Mouse (Mus musculus) A20 (cell line): ENCODE results near the gene Chga.
A peak's percentile ranks its signal among the peaks of the same experiment; 100 is the strongest.

ENCODE experiments used
- DNase-seq: peaks from one replicate; pipeline ENCODE4 v3.0.0-alpha.2; 2011; ENCODE audit warnings: low read depth, low spot score

Chga gene

DNA sequence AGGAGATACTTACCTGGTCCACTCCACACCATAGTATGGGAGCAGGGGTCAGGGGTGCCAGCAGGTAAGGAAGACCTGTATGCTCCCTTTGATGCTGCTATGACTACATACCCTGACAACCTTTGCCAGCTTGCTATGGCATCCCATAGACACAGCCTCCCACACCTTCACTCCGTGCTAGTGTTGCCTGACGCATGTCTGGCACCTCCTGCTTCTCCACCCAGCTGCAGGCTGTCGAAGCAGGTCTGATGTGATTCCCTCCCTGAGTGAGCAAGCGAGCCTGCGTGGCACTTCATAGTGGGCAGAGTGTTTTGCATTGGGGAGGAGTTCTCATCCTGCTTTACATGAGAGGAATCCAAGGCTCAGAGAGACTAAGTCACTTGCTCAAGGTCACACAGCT lies 2.6 kb downstream of the Chga start:
- no peak for DNase-seq

DNA sequence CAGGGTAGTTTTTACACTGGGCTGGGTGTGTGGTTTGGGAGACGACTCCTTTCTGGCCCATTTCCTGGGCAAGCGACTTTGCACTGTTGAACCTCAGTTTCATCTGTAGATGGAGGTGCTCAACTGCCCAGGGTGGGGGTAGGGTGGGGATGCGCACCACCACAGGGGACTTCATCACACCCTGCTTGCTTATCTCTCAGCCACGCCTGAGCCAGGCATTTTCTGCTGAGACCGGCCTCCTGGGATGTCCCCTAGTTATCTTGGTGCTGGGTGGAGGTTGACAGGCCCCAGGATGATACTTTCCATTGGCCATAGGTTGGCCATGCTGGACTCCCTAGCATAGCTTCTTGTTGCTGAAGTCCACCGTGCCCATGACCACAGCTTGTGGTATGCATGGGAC lies 10.3 kb downstream of the Chga start:
- DNase-seq: no peak

DNA sequence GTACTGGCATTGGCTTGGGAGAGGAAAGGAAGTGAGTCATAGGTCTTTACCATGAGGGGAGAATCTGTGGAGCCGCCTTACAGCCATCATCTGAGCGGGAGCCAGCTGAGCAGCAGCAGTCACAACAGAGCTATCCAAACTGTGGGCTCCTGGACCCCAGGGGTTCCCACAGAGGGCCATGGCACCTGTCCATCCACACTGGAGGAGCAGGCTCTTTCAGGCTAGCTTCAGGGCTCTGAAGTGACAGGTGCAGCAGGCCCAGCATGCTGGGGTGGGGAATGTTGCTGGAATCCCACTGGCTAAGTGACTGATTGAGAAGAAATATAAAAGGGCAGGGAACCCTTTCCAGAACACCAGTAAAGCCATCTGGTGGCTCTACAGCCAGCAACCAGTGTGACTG lies 12.2 kb downstream of the Chga start:
- DNase-seq: no peak

DNA sequence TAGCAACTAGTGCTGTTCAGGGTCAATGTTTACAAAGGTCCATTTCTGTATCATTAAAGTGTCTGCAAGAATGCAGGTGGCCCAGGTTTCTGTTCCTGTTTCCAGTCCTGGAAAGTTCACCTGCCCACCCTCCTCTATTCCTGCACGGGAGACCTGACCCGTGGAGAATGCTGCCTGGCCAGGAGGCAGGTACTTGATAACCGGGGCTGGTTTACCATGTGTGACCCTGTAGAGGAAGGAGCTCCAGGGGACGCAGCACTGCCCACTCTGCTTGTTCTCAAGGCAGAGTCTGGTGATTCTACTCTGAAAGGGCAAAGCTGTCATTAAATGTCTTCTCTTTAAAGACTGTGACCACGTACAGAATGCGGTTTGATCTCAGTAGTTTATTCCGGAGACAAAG lies 13.4 kb downstream of the Chga start:
- peak; percentile 72 for DNase-seq

DNA sequence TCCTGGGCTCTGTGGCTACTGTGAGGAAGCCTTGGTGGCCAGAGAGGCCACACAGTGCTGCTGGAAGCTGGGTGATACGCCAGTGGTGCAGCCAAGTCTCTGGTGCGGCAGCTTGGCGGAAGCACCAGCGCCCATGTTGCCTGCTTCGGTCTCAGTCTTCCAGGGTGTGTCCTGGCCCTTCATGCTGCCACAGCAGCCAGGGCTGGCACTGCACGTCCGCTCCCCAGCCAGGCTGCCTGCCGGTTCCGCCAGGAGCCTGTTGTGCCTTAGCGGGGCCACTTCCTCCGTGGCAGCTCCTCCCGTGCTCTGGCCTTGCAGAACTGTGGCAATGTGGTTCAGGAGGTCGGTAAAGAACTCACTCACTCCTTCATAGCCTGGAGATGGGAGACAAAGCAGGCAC lies 15.3 kb downstream of the Chga start:
- no peak for DNase-seq

DNA sequence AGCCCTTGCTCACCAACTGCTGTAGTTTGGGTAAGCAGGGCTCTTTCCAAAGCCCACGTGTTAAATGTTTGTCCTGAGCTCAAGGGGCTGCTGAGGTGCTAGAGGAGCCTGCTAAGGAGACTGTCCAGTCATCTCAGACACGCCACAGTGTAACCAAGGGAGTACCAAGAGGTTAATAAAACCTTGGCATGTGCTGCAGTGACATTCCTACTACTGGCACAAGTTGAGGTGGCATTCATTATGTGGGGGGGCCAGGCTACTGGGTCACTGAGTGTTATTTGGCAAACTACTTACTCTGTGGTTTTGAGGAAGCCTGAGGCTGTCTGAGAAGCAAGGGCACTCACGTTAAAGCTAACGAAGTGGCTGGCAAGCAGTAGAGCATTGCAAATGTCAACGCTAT lies 16.0 kb downstream of the Chga start:
- DNase-seq: no peak

DNA sequence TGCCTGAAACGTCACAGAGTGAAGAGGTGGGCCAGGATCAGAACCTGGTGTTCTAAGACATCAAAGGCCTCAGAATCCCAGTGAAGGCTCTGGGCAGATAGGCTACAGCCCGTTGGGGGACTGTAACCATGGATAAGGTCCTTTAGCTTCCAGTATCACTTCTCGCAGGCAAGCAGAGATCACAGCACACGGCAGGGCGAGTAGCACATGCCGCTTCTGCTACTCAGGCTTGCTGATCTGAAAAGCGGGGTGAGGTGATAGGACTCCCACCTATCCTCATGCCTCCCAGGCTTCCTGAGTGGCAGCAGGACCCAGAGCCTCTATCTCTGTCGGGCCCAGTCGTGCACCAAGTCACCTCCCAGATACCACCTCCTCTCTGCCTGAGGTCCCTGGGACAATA lies 16.9 kb downstream of the Chga start:
- no peak for DNase-seq

DNA sequence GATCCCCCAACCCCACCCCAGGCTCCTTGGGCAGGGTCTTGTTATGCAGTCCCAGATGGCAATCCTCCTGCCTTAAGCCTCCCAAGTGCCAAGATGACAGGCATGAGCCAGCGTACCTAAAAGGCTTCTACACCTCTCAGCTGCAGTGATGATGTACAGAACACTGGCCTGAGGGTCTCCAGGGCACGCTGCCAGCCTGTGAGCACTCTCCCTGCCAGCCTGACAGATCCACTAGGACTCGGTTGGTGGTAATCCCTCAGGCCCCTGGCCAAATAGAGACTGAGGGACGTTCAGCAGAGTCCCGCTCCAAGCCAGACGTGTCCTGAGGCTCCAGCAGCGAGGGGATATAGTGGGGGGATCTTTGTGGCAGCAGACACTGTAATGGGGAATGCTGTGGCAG lies 18.3 kb downstream of the Chga start:
- DNase-seq: no peak

DNA sequence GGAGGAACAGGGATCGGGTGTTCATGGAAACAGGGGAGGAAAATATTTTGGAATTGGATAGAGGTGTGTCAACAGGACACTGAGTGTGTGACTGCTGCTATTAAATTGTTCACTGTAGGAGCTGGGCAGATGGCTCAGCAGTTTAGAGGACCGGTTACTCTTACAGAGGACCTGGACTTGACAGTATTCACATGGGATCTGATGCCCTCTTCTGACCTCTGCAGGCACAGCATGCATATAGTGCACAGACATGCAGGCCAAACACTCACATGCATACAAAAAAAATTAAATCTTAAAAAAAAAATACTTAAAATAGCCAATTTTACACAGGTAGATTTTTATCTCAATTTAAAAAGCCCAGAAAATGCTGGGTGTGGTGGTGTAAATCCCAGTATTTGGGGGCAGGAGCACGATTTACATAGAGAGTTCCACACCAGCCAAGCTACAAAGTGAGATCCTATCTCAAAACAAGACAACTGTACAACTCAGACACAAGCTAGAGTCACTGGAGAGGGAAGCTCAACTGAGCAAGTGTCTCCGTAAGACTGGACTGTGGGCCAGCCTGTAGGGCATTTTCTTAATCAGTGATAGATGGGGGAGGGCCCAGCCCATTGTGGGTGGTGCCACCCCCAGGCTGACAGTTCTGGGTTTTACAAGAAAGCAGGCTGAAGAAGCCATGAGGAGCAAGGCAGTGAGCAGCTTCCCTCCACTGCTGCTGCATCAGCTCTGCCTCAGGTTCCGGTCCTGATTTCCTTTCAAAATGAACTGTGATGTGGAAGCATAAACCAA lies 21.0 kb downstream of the Chga start:
- DNase-seq: peak; percentile 36

DNA sequence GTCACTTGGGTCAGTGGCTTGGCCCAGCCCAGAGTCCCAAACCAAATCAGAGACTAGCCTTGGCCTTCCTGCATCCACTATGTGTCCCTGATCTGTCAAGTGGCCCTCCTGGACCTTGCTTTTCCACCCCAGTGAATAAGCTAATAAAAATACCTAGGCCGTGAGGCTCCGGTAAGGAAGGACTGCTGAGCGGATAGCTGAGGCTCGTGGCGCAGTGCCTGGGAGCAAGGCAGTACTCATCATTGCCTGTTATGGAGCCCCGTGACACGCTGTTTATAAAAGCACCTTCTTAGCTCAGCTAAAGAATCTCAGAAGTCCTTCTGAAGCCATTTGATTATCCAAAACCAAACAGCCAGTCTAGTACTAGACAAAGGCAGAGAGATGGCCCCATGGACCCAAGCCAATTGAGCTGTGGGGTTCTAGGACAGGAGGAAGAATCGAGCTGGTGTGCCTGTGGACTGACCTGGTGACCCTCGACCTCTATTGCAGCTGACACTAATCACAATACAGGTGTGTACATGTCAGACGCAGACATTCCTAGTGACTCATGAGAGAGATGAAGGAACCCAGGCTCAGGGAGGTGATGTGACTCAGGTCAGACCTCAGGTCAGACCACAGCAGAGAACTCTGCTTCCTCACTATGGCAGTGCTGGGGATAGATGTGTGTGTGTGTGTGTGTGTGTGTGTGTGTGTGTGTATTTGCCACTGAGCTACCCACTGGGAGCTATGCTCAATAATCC lies 22.1 kb downstream of the Chga start:
- DNase-seq: no peak

DNA sequence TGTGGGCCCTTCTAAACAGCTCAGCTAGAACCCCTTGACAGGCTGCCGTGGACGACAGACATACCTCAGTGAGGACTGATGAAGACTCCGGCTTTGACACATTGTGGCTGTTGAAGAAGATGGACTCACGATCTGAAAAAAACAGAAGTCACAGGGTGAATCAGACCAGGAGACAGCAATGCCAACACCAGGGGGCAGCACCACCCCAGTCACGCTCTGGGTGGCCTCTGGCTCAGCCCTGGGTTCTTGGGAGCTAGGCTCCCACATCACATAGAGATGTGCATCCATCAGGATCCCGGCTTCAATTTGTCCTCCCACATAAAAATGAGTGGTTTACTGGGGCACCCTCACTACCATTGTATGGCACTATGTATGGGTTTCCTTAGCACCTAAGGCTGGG lies 24.3 kb downstream of the Chga start:
- peak; percentile 66 for DNase-seq

DNA sequence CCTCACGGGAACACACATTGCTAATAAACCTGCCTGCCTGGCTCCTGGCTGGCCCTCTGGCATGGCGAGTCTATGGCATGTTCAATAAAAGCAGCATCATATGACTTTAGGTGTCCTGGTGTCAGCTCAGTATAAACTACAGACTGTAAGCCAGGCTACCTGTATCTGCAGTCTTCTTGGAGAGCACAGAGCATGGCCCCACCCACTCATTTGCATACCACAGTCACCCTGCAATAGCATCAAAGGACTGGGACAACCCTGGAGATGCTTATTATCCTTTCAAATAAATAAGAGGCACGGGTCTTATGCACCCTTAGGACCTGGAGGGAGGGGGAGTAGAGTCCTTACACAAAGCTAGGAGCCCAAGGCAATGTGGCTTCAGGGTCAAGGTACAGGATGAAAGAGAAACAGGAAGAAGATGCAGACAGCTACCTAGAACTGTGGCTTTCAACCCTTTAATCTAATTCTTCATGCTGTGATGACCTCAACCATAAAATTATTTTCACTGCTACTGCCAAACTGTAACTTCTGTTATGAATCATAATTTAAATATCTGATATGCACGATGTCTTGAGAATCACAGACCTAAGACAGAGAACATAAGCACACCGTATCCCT lies 26.9 kb downstream of the Chga start:
- peak; percentile 46 for DNase-seq

DNA sequence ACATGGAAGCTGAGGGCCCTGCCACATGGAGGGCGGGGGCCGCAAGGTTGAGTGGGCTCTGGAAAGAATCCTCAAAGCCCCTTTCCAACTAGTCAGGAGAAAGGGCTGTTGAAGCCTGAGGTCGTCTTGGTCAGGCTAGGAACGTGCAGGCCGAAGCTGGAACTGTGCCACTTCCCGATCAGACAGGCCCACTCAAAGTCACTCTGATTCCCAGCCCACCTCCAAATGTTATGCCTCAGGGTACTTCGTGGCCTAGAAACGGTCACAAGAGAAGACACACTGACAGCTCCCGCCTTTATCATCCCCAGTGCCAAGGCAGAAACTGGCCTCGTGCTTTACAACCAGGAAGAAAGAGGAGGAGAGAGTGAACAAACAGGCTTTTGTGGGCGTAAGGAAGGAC lies 27.7 kb downstream of the Chga start:
- no peak for DNase-seq

DNA sequence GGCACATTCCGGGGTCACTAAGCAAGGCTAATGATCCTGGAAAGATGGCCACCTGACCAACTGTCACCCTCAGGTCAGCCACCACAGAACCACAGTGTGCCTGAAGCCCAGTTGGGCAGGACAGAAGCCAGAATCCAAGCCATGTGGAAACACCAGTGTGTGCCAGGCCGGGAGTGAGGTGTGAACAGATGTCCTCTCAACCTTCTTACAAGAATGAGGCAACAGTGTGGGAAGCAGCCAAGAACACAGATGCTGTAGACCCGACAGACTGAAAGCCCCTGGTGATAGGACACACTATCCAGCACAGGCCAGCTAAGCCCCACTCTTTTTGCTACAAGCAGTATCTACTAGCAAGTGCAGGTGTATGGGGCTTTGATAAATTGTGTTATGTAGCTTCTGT lies 30.6 kb downstream of the Chga start:
- DNase-seq: no peak

DNA sequence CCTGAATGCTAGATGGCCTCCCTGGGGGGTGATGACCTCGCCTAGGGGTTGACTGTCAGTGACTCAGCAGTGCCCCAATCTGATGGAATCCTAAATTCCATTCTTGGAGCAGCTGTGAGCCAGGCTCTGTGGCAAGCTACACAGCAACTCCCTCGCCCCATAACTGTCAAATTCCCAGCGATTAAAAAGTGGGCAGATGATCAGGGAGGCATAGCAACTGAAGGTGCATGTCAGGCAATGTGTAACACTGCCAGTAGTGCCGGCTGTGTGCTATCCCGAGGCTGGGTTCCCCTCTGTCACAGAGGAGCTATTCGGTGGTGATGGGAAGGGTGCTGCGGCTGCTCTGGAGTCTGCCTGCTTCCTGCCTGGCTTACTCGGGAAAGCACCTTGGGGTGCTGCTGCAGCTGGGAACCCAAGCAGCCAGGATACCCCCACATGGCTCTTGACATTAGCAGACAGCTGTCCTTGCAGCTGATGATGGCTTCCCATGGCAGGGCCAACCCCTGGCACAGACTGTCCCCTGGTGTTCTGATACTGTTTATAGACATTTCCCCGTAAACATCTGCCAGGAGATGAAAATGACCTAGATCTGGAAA lies 31.6 kb downstream of the Chga start:
- DNase-seq: no peak

DNA sequence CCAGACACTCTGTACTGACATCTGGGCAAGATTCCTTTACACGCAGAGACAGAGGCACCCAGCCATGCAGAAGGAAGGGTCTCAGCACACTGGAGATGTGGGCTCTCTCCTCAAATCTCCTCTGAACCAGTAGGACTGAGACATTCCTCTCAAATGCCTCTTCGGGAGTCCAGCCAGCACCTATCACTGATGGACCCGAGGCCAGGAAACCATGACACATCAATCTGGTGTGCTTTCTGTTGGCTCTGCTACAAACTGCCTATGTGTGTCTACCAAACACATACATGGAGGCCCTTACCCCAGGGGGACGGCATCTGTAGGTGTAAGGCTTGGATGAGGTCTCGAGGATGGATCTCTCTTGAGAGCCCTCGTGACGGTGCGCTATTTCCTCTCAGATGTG lies 32.3 kb downstream of the Chga start:
- DNase-seq: no peak

DNA sequence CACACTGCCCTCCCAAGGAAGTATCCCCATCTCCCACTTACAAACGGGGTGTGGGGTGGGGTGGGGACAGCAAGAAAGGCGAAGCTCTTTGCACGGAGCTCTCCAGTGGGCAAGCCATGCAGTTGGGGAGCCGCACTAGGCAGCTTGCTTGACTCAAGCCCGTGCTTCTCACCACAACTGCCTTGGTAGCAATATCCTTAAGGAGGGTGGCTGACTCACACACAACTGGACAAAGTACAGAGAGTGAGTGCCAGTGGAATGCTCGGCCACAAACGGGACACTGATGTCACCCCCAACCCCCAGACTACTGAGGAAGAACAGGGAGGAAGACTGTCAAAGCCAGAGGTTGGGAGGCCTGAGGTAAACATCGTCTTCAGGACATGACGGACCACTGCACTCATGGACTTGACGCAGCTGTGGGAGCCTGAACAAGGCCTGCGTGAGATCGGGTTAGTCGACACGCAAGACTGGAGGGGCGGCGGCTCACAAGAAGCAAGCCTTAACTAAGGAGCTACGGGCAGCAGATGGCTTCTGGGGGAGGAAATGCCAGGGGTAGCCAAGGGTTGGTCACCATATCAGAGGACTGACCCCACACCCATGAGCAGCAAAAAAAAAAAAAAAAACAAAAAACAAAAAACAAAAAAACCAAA lies 36.1 kb downstream of the Chga start:
- DNase-seq: no peak

DNA sequence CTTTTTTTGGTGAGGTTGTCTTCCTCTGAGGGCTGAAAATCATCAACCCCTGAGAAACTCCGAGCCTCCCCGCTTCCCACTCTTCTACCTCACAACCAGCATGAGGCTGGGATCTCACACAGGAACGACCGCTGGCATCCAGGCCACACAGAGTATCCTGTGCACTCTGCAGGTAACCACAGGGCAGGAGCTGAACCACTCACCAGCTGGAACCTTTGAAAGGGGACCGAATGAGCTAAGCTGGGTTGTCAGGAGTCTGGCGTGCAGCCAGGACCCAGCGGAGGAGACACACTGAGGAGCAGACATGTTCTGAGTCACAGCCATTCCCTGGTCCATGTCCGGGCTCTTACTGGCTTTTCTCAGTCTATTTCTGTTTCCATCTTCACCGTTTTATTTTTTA lies 38.9 kb downstream of the Chga start:
- DNase-seq: no peak

DNA sequence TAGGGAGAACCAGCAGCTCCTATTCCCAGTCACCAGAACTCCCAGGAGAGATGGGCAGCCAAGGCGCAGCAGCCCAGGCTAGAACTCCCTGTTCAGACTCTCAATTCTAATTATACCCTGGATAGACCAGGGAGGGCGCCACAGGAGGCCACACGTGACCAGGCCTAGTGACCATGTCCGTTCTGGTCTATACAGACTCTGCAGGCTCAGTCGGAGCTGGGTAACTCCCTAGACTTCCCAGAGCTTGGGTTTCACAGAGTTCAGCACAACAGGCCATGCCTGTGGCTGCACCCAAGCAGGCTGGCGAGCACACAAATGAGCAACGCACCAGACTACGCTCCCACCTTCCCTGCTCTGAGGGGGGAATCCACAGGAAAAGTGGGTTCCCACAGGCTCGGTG lies 39.9 kb downstream of the Chga start:
- DNase-seq: no peak

DNA sequence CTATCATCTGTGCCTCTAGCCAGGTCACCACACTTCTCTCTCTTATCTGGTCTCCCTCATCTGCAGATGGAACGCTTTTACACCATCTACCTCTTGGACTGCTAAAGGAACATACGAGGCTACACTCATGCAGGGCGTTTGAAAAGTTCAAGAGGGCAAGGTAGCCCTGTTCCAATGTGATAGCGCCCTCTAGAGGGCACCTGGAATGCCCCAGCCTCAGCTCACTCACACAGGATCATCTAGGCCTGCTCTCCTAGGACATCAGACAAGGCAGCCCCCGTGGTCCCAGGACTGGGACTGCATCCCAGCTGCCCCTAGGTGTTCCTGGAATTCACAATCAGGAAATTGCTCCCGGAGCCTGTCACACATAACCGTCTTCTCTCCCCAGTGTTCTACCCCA lies 41.6 kb downstream of the Chga start:
- DNase-seq: peak; percentile 43

DNA sequence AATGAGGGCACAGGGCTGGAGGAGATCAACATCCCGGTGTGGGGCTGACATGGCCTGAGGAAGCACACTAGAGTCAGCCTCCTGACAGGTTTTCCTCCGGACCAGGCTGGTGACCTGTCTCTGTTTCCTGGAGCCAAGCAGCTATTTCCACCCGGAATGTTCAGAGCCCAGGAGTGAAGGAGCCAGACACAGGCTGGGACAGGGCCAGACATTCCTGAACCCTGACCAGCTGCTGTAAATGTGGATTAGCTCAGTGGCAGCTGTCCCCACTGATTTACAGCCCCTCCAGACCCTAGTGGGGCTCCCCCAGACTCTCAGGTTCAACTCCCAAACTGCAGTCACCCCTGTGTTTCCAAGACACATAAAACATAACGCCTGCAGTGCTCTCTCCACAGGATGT lies 42.7 kb downstream of the Chga start:
- DNase-seq: no peak

DNA sequence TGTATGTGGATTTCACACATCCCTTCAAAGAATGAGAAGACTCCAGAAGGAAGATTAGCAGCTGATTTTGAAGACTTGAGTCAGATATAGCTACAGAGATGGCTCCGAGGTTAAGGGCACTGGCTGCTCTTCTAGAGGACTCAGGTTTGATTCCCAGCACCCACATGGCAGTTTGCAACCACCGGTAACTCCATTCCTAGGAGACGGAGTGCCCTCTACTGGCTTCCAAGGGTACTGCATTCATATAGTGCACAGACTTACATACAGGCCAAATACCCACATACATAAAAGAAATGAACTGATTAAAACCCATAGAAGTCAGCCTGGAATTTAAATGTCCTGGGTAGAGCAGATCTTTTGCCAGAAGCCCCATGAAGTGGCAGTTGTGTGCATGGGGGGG lies 43.8 kb downstream of the Chga start:
- no peak for DNase-seq
